12 mouse cellular contexts compared by ENCODE assay signal in the genomic region with DNA sequence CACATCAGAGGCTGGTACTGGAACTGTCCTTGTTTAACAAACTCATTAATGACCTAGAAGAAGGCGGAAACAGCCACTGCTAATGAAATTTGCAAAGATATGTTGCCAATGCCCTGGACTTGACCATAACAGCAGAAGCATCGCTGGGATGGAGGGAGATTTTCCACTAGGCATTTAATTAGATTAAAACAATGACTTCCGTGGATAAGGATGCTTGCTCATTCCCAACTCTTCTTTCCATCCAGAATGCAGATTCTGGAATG.
"Had no signal": no experiment of that assay in that cellular context is flagged by ENCODE, and none has a peak within 500 bp of the region (broad histone marks: within the 10 kb centered on the region; RNA-seq: fewer than 3 reads in every experiment).

No protein-coding gene starts in this region.

- H3K27ac ChIP-seq: limb, embryonic 13.5 days; liver, embryonic 14.5 days; neural tube, embryonic 12.5 days; stomach, embryonic 15.5 days had no signal

- ATAC-seq: intestine, postnatal 0 days had no signal

- H3K4me2 ChIP-seq: limb, embryonic 13.5 days; stomach, embryonic 15.5 days had no signal

- H3K4me1 ChIP-seq: limb, embryonic 13.5 days; neural tube, embryonic 12.5 days; stomach, embryonic 15.5 days had no signal

- H3K9me3 ChIP-seq: limb, embryonic 13.5 days; neural tube, embryonic 12.5 days; stomach, embryonic 15.5 days had no signal

- H3K9ac ChIP-seq: limb, embryonic 13.5 days; liver, embryonic 14.5 days; neural tube, embryonic 12.5 days; stomach, embryonic 15.5 days had no signal

- DNase-seq: kidney, adult 9 months; kidney, postnatal 10 days; left cerebral cortex, postnatal 4 days; lung, adult 18-20 months; right cerebral cortex, postnatal 14 days; thymus, adult 2 months; thymus, postnatal 25 days had no signal

- H3K4me3 ChIP-seq: limb, embryonic 13.5 days; neural tube, embryonic 12.5 days; stomach, embryonic 15.5 days had no signal

- H3K27me3 ChIP-seq: limb, embryonic 13.5 days; neural tube, embryonic 12.5 days; stomach, embryonic 15.5 days had no signal

- H3K36me3 ChIP-seq: limb, embryonic 13.5 days; neural tube, embryonic 12.5 days; stomach, embryonic 15.5 days had no signal
